Mouse (Mus musculus): ENCODE measurements at regions not wholly inside any gene's neighbourhood (a gene's known extent, or its start where the extent isn't known, plus 50 kb on each side); places are given as distances from the start of the nearest gene placed in this dataset.
A peak's percentile ranks its signal among the peaks of the same experiment; 100 is the strongest.
"Not testable (repeated sequence)": the region's sequence is repeated elsewhere in the genome, so short reads cannot be mapped to it uniquely, and the experiment has no call there.

GRCm38 (mm10) chr2:84042793-84043192 is 52.4 kb downstream of the Gm13691 start:
- DNase-seq (ENCODE audit: low spot score in 2 of 2), result no peak

DNA sequence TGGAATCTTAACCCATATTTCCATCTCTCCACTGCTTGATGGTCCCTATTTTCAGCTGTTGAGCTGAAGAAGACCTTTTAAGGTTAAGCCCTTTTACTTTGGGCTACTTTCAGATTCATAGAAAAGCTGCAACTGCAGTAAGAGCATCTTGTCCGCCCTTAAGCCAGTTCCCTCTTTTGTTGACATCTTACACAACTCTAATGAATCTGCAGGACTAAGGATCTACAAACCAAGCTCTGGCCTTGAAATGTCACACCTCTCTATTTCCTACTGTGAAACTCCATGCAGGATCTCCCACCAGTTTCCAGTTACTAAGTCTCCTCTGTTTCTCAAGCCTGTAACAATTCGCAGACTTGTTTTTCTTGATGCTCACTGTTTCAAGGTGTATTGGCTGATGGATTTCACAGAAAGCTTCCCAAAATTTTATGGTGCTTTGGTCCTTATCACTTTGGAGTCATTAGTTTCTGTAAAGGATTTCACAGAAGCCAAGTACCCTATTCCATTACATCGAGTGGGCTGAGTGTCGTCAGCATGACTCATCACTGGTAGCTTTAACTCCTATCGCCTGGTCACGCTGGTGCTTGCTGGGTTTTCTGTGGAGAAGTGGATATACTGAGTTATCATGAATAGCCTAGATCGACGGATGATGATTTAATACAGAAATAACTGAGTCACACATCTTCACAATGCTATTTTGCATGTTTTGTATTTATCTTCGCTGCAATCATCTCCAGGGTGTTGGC is 58.2 kb downstream of the Gm13691 start:
- DNase-seq (ENCODE audit: low spot score in 2 of 2), result no peak

DNA sequence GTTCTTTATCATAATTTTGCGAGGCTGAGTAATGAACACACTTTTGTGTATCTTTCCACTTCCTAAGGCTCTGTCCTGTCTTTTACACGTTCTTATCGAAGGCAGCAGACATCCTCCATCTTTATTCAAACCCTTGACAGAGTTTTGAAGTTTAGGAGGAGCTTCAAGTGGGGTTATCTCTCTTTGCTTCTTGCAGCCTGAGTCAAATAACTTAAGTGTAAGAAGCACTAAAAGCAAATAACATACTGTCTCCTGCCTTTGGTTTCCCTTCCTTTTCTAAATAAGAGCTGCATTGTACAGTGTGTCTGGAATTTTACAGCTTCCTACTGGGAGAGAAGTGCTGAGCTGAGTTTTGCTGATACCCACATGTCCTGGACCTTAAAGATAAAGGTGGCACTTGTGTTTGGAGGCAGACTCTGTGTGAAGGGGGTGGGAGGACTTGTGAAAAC is 61.6 kb downstream of the Gm13691 start:
- peak in 1 of 2 experiments; percentile 31 for DNase-seq (ENCODE audit: low spot score in 2 of 2)

DNA sequence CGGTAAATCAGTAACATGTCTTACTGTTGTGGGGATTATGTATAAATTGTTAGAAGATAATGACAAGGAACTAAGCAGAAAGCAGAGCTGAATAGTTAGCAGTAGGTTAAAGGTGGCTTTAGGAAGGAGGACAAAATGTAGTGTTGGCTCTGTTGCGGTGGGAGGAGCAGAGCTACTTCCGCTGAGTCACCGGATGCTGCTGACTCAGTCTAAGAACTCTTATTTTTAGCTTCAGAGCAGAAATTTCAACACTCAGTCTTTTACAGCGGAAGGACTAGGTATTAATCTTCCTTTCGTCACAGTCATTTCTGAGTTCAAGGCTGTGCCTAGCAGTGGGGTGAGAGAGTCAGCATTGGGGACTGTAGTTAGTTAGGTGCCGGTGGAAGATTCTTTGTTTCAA is 68.9 kb downstream of the Gm13691 start:
- DNase-seq (ENCODE audit: low spot score in 2 of 2), result peak in 1 of 2 experiments; percentile 43

DNA sequence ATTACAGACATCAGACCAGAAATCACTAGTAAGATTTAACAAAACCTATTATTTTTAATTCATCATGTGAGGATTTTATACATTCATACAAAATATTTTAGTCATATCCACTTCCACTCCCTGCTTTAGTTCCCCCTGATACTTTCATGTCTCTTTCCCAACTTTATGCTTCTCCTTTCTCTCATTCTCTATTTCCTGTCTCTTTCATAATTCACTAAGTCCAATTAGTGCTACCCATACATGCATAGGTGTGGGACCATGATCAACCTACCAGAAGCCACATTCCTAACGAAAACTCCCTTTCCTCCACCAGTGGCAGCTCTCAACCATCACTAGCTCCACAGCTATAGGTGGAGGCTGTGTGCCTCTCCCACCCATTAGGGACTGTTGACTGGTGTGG is 70.9 kb downstream of the Gm13691 start:
- DNase-seq (ENCODE audit: low spot score in 2 of 2), result no peak

DNA sequence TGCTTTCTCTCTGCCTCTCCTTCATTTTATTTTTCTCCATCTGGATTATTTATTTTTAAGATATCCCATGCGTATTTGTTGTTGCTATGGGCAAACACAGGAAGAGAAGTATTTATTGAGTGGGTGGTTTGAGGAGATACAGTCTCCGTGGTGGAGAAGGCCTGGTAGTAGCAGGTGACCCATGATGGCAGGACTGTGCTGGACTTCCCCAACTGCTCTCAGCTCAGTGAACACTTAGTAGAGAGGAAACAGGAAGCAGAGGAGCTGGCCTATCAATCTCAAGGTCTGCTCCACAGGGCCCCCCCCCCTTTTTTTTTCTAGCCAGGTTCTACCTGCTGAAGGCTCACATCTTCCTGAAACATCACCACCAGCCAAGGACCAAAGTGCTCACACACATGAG is 74.0 kb downstream of the Gm13691 start:
- no peak for DNase-seq (ENCODE audit: low spot score in 2 of 2)

GRCm38 (mm10) chr2:84065061-84065460 is 74.7 kb downstream of the Gm13691 start:
- DNase-seq (ENCODE audit: low spot score in 2 of 2), result no peak

GRCm38 (mm10) chr2:84065749-84066148 is 75.4 kb downstream of the Gm13691 start:
- no peak for DNase-seq (ENCODE audit: low spot score in 2 of 2)

DNA sequence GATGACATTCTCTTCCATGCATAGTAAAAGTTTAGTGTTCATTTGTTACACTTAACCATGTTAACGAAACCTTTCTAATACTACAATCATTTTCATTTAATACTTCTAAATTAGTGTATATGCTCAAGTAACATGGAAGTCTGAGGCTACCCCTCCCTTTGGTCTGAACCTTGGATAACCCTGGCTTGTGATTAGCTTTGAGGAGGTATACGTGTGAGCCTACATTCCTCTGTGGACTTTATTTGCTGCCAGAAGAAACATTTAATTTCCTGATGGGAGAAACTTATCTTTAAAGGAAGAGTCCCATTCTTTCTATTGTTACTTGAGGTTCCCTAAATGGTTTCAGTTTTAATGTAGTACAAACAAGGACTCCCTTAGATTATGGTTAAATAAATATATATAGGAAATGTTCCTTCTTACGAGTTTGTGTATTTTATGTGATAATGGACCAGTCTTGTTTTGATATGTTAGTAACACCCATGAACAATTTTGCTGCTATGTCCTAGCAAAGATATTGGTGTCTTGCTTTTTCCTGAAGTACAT is 75.9 kb downstream of the Gm13691 start:
- DNase-seq (ENCODE audit: low spot score in 2 of 2), result no peak

- no peak for DNase-seq (ENCODE audit: low spot score in 2 of 2)
Measured at GRCm38 (mm10) chr2:84066785-84067526, 76.6 kb downstream of the Gm13691 start.

GRCm38 (mm10) chr2:84068617-84069016 is 78.3 kb downstream of the Gm13691 start:
- no peak for DNase-seq (ENCODE audit: low spot score in 2 of 2)

DNA sequence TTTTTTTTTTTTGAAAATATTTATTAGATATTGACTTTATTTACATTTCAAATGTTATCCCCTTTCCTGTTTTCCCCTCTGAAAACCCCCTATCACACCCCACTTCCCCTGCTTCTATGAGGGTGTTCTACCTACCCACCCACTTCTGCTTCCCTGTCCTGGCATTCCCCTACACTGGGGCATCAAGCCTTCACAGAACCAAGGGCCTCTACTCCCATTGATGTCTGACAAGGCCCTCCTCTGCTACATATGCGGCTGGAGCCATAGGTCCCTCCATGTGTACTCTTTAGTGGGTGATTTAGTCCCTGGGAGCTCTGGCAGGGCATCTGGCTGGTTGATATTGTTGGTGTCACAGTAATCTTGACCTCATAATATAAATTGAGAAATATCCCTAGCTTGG is 79.1 kb downstream of the Gm13691 start:
- DNase-seq (ENCODE audit: low spot score in 2 of 2), result not testable (repeated sequence)

- no peak for DNase-seq (ENCODE audit: low spot score in 2 of 2)
Measured at GRCm38 (mm10) chr2:84072881-84073583, 82.7 kb downstream of the Gm13691 start.

- DNase-seq (ENCODE audit: low spot score in 2 of 2), result no peak
Measured at GRCm38 (mm10) chr2:84075944-84076343, 85.6 kb downstream of the Gm13691 start.

DNA sequence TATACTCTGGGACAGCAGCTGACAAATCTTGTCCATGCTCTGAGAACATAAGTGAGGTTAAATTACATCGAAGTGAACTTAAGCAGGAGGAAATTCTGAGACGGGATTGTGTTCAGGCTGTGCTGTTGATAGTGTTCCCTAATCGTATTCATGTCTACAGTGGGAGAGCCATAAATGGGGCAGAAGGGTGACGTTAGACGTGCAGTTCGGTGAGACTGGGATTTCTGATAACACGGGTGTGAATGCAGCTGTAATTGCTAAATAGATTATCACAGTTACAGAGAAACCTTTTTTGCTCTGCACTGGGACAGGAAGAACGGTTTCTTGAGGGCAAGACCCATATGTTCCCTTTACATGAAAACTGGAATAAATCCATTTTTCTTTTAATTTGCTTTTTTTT is 88.9 kb downstream of the Gm13691 start:
- no peak for DNase-seq (ENCODE audit: low spot score in 2 of 2)

- DNase-seq (ENCODE audit: low spot score in 2 of 2), result no peak
Measured at GRCm38 (mm10) chr2:84080228-84080627, 89.9 kb downstream of the Gm13691 start.

GRCm38 (mm10) chr2:84094751-84095150 is 104.4 kb downstream of the Gm13691 start:
- no peak for DNase-seq (ENCODE audit: low spot score in 2 of 2)

DNA sequence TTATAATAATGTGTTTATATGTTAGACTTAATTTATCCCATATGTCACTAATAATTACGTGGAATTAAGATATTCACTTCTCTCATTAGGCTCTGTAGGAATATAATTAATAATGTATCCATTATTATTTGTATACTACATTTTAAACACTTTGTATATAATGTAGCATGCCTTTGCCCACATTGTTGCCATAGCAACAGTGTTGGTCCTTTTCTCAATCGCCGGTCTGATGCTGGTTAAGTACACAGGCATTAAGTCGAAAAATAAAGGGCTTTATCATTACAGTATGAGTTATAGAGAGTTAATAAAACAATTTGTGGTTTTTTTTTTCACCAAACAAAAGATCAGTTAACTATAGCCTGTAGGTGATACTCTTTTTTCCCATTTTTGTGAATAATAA is 108.4 kb downstream of the Gm13691 start:
- DNase-seq (ENCODE audit: low spot score in 2 of 2), result no peak

GRCm38 (mm10) chr2:84113562-84113961 is 123.2 kb downstream of the Gm13691 start:
- no peak for DNase-seq (ENCODE audit: low spot score in 2 of 2)

DNA sequence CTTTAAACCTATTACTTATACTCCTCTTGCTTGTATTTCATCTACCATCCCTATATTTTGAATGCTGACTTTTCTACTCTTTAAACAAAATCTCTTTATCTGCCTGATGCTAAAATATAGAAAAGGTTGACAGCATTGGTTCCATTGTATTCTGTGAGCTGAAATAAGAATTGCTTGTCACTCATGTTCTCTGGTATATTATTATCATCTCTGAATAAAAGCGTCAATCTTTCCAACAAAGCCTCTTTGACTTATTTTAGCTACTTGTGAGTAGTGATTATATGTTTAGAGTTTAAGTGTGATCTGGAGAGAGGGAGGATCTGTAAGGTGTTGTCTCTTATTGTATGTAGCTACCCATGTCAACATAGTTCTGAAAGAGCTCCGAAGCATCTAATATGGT is 129.5 kb downstream of the Gm13691 start:
- DNase-seq (ENCODE audit: low spot score in 2 of 2), result no peak

- no peak for DNase-seq (ENCODE audit: low spot score in 2 of 2)
Measured at GRCm38 (mm10) chr2:84127586-84127985, 137.2 kb downstream of the Gm13691 start.

- DNase-seq (ENCODE audit: low spot score in 2 of 2), result no peak
Measured at GRCm38 (mm10) chr2:84161742-84162141, 171.4 kb downstream of the Gm13691 start.
